Mouse (Mus musculus) hindbrain, embryonic 12.5 days (tissue): ENCODE measurements around the gene Tprg. TPM values are rescaled to one million over a fixed set of nuclear protein-coding genes. Genes with fewer than 3 reads are reported as not detected.

Experiments used
- ATAC-seq: fragments of 200-750 bp; cut with Nextera tagmentation; 2 replicates; pipeline ENCODE4 v1.8.0; 2017; ENCODE audit warnings: moderate TSS enrichment; ENCODE audit not compliant: low FRiP score
- H3K27ac ChIP-seq: fragments of 300-500 bp; sonication (generic); 2 replicates; pipeline ENCODE4 v1.5.1; 2016; ENCODE audit warnings: mild to moderate bottlenecking
- H3K27me3 ChIP-seq: fragments of 300-500 bp; sonication (generic); 2 replicates; pipeline ENCODE4 v1.6.1; 2016; ENCODE audit warnings: mild to moderate bottlenecking
- H3K36me3 ChIP-seq: fragments of 300-500 bp; sonication (generic); 2 replicates; pipeline ENCODE4 v1.6.1; 2016; ENCODE audit warnings: mild to moderate bottlenecking
- H3K4me1 ChIP-seq: fragments of 300-500 bp; sonication (generic); 2 replicates; pipeline ENCODE4 v1.6.1; 2016
- H3K4me2 ChIP-seq: fragments of 300-500 bp; sonication (generic); replicated peaks from 2 replicates; pipeline ENCODE4 v1.6.1; 2016; ENCODE audit warnings: mild to moderate bottlenecking
- H3K4me3 ChIP-seq: fragments of 300-500 bp; sonication (generic); 2 replicates; pipeline ENCODE4 v1.5.1; 2016; ENCODE audit warnings: mild to moderate bottlenecking
- H3K9ac ChIP-seq: fragments of 300-500 bp; sonication (generic); 2 replicates; pipeline ENCODE4 v1.6.1; 2016; ENCODE audit warnings: mild to moderate bottlenecking, moderate library complexity
- H3K9me3 ChIP-seq: fragments of 300-500 bp; sonication (generic); replicated peaks from 2 replicates; pipeline ENCODE4 v1.6.1; 2016; ENCODE audit warnings: mild to moderate bottlenecking
- WGBS: fragments of 180-500 bp; shearing (Covaris S2); methylation state at CpG from one replicate; pipeline ENCODE4 v1.1.7; 2016; 5-methylcytosine and 5-hydroxymethylcytosine counted together
- polyA plus RNA-seq: library from polyadenylated mRNA; unstranded; fragments of >200 nt; fragmentation: Nextera tagmentation; extraction: Ambion mirVana; gene quantifications from 2 replicates; pipeline ENCODE4 v1.2.1, GENCODE M21; 2016

The Tprg gene
- polyA plus RNA-seq, 1 experiment from 2014 or later: not detected

GRCm38 (mm10) chr16:25268276-25268675, 18.3 kb upstream of the Tprg start:
- WGBS: 77% methylated on average over 4 of the region's 4 CpGs
- Histone ChIP-seq H3K4me3 (no peak overlapping the region), H3K27me3 (no peaks in the 10 kb centered on the region), H3K27ac (no peak overlapping the region), H3K4me2 (no peak overlapping the region), H3K9ac (no peak overlapping the region), H3K36me3 (no peaks in the 10 kb centered on the region), H3K9me3 (no peaks in the 10 kb centered on the region), H3K4me1 (no peaks in the 10 kb centered on the region)
- no peak for ATAC-seq

- Histone ChIP-seq H3K27ac (no peak overlapping the region), H3K36me3 (no peaks in the 10 kb centered on the region), H3K4me2 (no peak overlapping the region), H3K9ac (no peak overlapping the region), H3K9me3 (no peaks in the 10 kb centered on the region), H3K4me3 (no peak overlapping the region), H3K4me1 (no peaks in the 10 kb centered on the region), H3K27me3 (no peaks in the 10 kb centered on the region)
- no peak for ATAC-seq
- WGBS: 87% methylated on average over 4 of the region's 4 CpGs
These were observed 4.1 kb upstream of the Tprg start for GRCm38 (mm10) chr16:25282563-25282962.

- Histone ChIP-seq H3K9ac (no peak overlapping the region), H3K9me3 (no peaks in the 10 kb centered on the region), H3K4me1 (no peaks in the 10 kb centered on the region), H3K27me3 (no peaks in the 10 kb centered on the region), H3K4me3 (no peak overlapping the region), H3K4me2 (no peak overlapping the region), H3K27ac (no peak overlapping the region), H3K36me3 (no peaks in the 10 kb centered on the region)
- WGBS: 79% methylated on average over 2 of the region's 2 CpGs
- no peak for ATAC-seq
These were observed 7.1 kb downstream of the Tprg start for GRCm38 (mm10) chr16:25293753-25294152.

GRCm38 (mm10) chr16:25295546-25295945, 8.9 kb downstream of the Tprg start:
- Histone ChIP-seq H3K4me1 (no peaks in the 10 kb centered on the region), H3K27me3 (no peaks in the 10 kb centered on the region), H3K4me3 (no peak overlapping the region), H3K9me3 (no peaks in the 10 kb centered on the region), H3K9ac (no peak overlapping the region), H3K36me3 (no peaks in the 10 kb centered on the region), H3K27ac (no peak overlapping the region), H3K4me2 (no peak overlapping the region)
- no peak for ATAC-seq
- 89% methylated on average over 11 of the region's 11 CpGs for WGBS

- Histone ChIP-seq H3K27me3 (no peaks in the 10 kb centered on the region), H3K4me3 (no peak overlapping the region), H3K4me1 (no peaks in the 10 kb centered on the region), H3K36me3 (no peaks in the 10 kb centered on the region), H3K27ac (no peak overlapping the region), H3K9me3 (no peaks in the 10 kb centered on the region), H3K4me2 (no peak overlapping the region), H3K9ac (no peak overlapping the region)
- 86% methylated on average over 5 of the region's 5 CpGs for WGBS
- ATAC-seq: no peak
These were observed 10.1 kb downstream of the Tprg start for GRCm38 (mm10) chr16:25296746-25297145.

- Histone ChIP-seq H3K27me3 (no peaks in the 10 kb centered on the region), H3K4me3 (no peak overlapping the region), H3K4me1 (no peaks in the 10 kb centered on the region), H3K9ac (no peak overlapping the region), H3K4me2 (no peak overlapping the region), H3K9me3 (no peaks in the 10 kb centered on the region), H3K27ac (no peak overlapping the region), H3K36me3 (no peaks in the 10 kb centered on the region)
- ATAC-seq: no peak
- 80% methylated on average over 1 of the region's 1 CpGs for WGBS
These were observed 11.6 kb downstream of the Tprg start for GRCm38 (mm10) chr16:25298204-25298603.

- Histone ChIP-seq H3K9ac (no peak overlapping the region), H3K27me3 (no peaks in the 10 kb centered on the region), H3K36me3 (no peaks in the 10 kb centered on the region), H3K4me2 (no peak overlapping the region), H3K9me3 (no peaks in the 10 kb centered on the region), H3K4me3 (no peak overlapping the region), H3K4me1 (no peaks in the 10 kb centered on the region), H3K27ac (no peak overlapping the region)
- WGBS: 89% methylated on average over 4 of the region's 4 CpGs
- ATAC-seq: no peak
These were observed 16.0 kb downstream of the Tprg start for GRCm38 (mm10) chr16:25302616-25303015.

- no peak for ATAC-seq
- H3K27ac ChIP-seq: no peak overlapping the region
- no peak overlapping the region for H3K4me2 ChIP-seq
- H3K27me3 ChIP-seq: no peaks in the 10 kb centered on the region
- 81% methylated on average over 5 of the region's 5 CpGs for WGBS
- H3K9ac ChIP-seq: no peak overlapping the region
- H3K4me1 ChIP-seq: no peaks in the 10 kb centered on the region
- no peak overlapping the region for H3K4me3 ChIP-seq
- no peaks in the 10 kb centered on the region for H3K9me3 ChIP-seq
- H3K36me3 ChIP-seq: no peaks in the 10 kb centered on the region
These were observed 27.4 kb downstream of the Tprg start for GRCm38 (mm10) chr16:25314006-25314405.

GRCm38 (mm10) chr16:25315090-25315489, 28.5 kb downstream of the Tprg start:
- H3K27ac ChIP-seq: no peak overlapping the region
- H3K27me3 ChIP-seq: no peaks in the 10 kb centered on the region
- WGBS: 87% methylated on average over 3 of the region's 3 CpGs
- H3K36me3 ChIP-seq: no peaks in the 10 kb centered on the region
- no peak overlapping the region for H3K4me3 ChIP-seq
- no peak overlapping the region for H3K9ac ChIP-seq
- H3K9me3 ChIP-seq: no peaks in the 10 kb centered on the region
- no peak for ATAC-seq
- H3K4me2 ChIP-seq: no peak overlapping the region
- H3K4me1 ChIP-seq: no peaks in the 10 kb centered on the region

GRCm38 (mm10) chr16:25325631-25326238, 39.1 kb downstream of the Tprg start:
- H3K9me3 ChIP-seq: no peaks in the 10 kb centered on the region
- 88% methylated on average over 2 of the region's 2 CpGs for WGBS
- no peak overlapping the region for H3K9ac ChIP-seq
- H3K27me3 ChIP-seq: no peaks in the 10 kb centered on the region
- no peak for ATAC-seq
- no peaks in the 10 kb centered on the region for H3K36me3 ChIP-seq
- no peak overlapping the region for H3K4me3 ChIP-seq
- no peak overlapping the region for H3K27ac ChIP-seq
- no peaks in the 10 kb centered on the region for H3K4me1 ChIP-seq
- no peak overlapping the region for H3K4me2 ChIP-seq

- Histone ChIP-seq H3K4me2 (no peak overlapping the region), H3K4me3 (no peak overlapping the region), H3K4me1 (no peaks in the 10 kb centered on the region), H3K27ac (no peak overlapping the region), H3K9me3 (no peaks in the 10 kb centered on the region), H3K9ac (no peak overlapping the region), H3K27me3 (no peaks in the 10 kb centered on the region), H3K36me3 (no peaks in the 10 kb centered on the region)
- WGBS: 50% methylated on average over 10 of the region's 10 CpGs
- no peak for ATAC-seq
These were observed 46.9 kb downstream of the Tprg start for GRCm38 (mm10) chr16:25333279-25334219.

GRCm38 (mm10) chr16:25335058-25335703, 48.6 kb downstream of the Tprg start:
- no peak overlapping the region for H3K9ac ChIP-seq
- no peak overlapping the region for H3K4me3 ChIP-seq
- WGBS: 20% methylated on average over 4 of the region's 4 CpGs
- no peaks in the 10 kb centered on the region for H3K9me3 ChIP-seq
- peak; percentile 50; the same call in 1 of the 2 replicates for ATAC-seq
- H3K36me3 ChIP-seq: no peaks in the 10 kb centered on the region
- H3K4me1 ChIP-seq: no peaks in the 10 kb centered on the region
- no peaks in the 10 kb centered on the region for H3K27me3 ChIP-seq
- no peak overlapping the region for H3K27ac ChIP-seq
- no peak overlapping the region for H3K4me2 ChIP-seq
